Mouse (Mus musculus): ENCODE results near the gene Nav2. TPM values are rescaled to one million over a fixed set of nuclear protein-coding genes. Genes with fewer than 3 reads are reported as not detected.

The Nav2 gene
- polyA plus RNA-seq, 1 experiment: 51.7 TPM

DNA sequence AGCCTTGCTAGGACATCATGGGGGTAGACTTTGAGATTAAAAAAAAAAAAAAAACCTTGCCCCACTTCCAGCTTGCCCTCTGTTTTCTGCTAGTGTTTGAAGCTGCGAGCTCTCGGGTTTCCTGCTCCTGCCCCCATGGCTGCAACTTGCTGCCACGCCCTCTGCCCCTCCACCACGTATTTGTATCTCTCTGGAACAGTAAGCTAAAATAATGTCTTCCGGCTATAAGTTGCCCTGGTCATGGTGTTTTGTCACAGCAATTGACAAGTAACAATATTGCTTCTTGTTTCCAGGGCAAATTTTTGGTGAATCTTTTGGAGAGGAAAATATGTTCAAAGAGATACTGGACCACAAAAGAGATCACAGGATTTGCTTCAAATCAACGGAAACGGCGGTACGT lies 10.1 kb upstream of the Nav2 start:
- no peak overlapping the region for H3K9ac ChIP-seq (ENCODE audit: low read depth, poor library complexity, severe bottlenecking)
- no peaks in the 10 kb centered on the region for H3K9me3 ChIP-seq (replicated peaks; ENCODE audit: control insufficient read depth, insufficient read depth, low read length, poor library complexity, severe bottlenecking)
- no peaks in the 10 kb centered on the region for H3K4me1 ChIP-seq (ENCODE audit: control insufficient read depth, insufficient read depth, low read length)
- no peak for TF ChIP-seq CTCF (IDR thresholded peaks at IDR 0.05; ENCODE audit: low read depth, low read length)
- H3K27me3 ChIP-seq (ENCODE audit: control insufficient read depth, insufficient read depth, low read length, poor library complexity, severe bottlenecking): no peaks in the 10 kb centered on the region
- H3K36me3 ChIP-seq (ENCODE audit: control insufficient read depth, insufficient read depth, low read length, poor library complexity, severe bottlenecking): no peaks in the 10 kb centered on the region
- H3K27ac ChIP-seq (ENCODE audit: insufficient read depth, low read length): no peak overlapping the region
- no peak overlapping the region for H3K4me3 ChIP-seq (ENCODE audit: low read depth, low read length)

DNA sequence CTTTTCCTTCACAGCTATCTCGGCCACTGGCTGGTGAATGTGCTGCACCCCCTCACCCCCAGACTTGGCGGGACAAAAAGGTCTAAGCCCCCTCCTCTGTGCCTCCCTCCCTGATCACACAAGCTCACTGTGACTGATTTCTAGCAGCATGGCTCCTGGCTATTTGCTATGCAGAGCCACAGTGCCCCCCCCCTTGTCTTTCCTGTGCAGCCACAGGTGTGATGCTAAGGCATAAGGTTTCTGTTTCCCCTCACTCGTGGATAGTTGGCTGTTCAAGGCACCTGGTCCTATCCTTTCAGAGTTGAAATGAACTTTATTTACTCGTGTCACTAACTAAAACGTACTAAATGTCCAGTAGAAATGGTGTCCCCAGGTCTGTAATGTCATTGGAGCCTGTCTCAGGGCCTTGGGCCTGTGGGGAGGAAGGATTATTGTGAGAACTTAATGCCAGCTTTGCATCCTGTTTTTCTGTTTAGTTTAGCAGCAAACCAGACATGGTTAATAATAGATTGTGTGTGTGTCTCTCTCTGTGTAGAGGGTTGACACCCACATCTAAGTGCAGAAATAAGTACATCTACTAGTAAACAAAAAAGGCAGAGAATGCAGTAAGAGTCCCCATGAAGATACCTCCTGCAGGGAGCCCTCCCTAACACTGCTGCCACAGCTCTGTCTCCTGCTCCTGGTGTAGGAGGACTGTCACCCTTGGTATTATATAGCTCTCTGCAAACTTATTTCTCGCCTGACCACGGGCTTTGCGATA lies 7.9 kb upstream of the Nav2 start:
- H3K4me3 ChIP-seq (ENCODE audit: low read depth, low read length): no peak overlapping the region
- no peak for TF ChIP-seq POLR2A (IDR thresholded peaks at IDR 0.05; ENCODE audit: insufficient read depth, low read length)
- TF ChIP-seq EP300 (IDR thresholded peaks at IDR 0.05; ENCODE audit: insufficient read depth, low read depth, low read length): no peak
- TF ChIP-seq CTCF (IDR thresholded peaks at IDR 0.05; ENCODE audit: low read depth, low read length): no peak
- no peak overlapping the region for H3K27ac ChIP-seq (ENCODE audit: insufficient read depth, low read length)
- H3K9me3 ChIP-seq (replicated peaks; ENCODE audit: control insufficient read depth, insufficient read depth, low read length, poor library complexity, severe bottlenecking): no peaks in the 10 kb centered on the region
- H3K36me3 ChIP-seq (ENCODE audit: control insufficient read depth, insufficient read depth, low read length, poor library complexity, severe bottlenecking): no peaks in the 10 kb centered on the region
- H3K27me3 ChIP-seq (ENCODE audit: control insufficient read depth, insufficient read depth, low read length, poor library complexity, severe bottlenecking): no peaks in the 10 kb centered on the region
- H3K9ac ChIP-seq (ENCODE audit: low read depth, poor library complexity, severe bottlenecking): no peak overlapping the region
- H3K4me1 ChIP-seq (ENCODE audit: control insufficient read depth, insufficient read depth, low read length): no peaks in the 10 kb centered on the region

DNA sequence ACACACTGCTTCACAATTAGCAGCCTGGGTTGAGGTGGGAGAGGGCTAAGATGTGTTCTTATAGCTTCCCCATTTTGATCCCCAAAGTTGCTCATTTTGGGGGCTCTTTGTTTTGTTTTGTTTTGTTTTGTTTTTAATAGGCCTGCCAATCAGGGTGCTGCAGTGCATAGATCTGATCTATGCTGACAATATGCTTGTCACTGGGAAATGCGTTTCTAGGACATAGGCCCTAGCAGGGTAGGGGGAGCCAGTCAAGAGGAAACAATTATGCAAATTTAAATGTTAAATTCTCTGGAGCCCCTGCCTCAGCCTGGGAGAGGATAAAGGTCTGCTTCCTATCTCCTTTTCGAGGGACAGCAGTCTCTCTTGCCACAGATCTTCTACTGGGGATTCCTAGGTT lies 6.1 kb upstream of the Nav2 start:
- Histone ChIP-seq H3K36me3 (ENCODE audit: control insufficient read depth, insufficient read depth, low read length, poor library complexity, severe bottlenecking) (no peaks in the 10 kb centered on the region), H3K27me3 (ENCODE audit: control insufficient read depth, insufficient read depth, low read length, poor library complexity, severe bottlenecking) (no peaks in the 10 kb centered on the region), H3K4me3 (ENCODE audit: low read depth, low read length) (no peak overlapping the region), H3K4me1 (ENCODE audit: control insufficient read depth, insufficient read depth, low read length) (no peaks in the 10 kb centered on the region), H3K9me3 (replicated peaks; ENCODE audit: control insufficient read depth, insufficient read depth, low read length, poor library complexity, severe bottlenecking) (no peaks in the 10 kb centered on the region), H3K27ac (ENCODE audit: insufficient read depth, low read length) (no peak overlapping the region), H3K9ac (ENCODE audit: low read depth, poor library complexity, severe bottlenecking) (no peak overlapping the region)
- TF ChIP-seq EP300 (IDR thresholded peaks at IDR 0.05; ENCODE audit: insufficient read depth, low read depth, low read length) (no peak), POLR2A (IDR thresholded peaks at IDR 0.05; ENCODE audit: insufficient read depth, low read length) (no peak), CTCF (IDR thresholded peaks at IDR 0.05; ENCODE audit: low read depth, low read length) (no peak)

DNA sequence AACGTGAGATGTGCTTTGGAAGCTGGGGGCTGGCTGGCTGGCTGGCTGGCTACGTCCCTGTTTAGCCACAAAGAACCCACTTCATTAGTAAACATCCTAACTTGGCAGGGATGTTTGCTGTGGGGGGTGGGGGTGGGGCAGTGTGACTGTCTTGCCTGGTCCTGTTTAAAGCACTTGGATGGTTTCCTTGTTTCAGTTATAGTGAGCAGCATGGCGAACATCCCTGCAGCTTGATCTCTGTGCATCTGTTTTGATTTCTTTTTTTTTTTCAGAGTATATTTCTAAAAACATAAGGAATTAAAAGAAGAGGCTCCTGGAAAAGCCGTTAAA lies 791 bp downstream of the Nav2 start:
- no peak overlapping the region for H3K4me3 ChIP-seq (ENCODE audit: low read depth, low read length)
- H3K27me3 ChIP-seq (ENCODE audit: control insufficient read depth, insufficient read depth, low read length, poor library complexity, severe bottlenecking): no peaks in the 10 kb centered on the region
- TF ChIP-seq POLR2A (IDR thresholded peaks at IDR 0.05; ENCODE audit: insufficient read depth, low read length) (no peak), EP300 (IDR thresholded peaks at IDR 0.05; ENCODE audit: insufficient read depth, low read depth, low read length) (no peak), CTCF (IDR thresholded peaks at IDR 0.05; ENCODE audit: low read depth, low read length) (no peak)
- no peaks in the 10 kb centered on the region for H3K36me3 ChIP-seq (ENCODE audit: control insufficient read depth, insufficient read depth, low read length, poor library complexity, severe bottlenecking)
- no peaks in the 10 kb centered on the region for H3K9me3 ChIP-seq (replicated peaks; ENCODE audit: control insufficient read depth, insufficient read depth, low read length, poor library complexity, severe bottlenecking)
- H3K4me1 ChIP-seq (ENCODE audit: control insufficient read depth, insufficient read depth, low read length): no peaks in the 10 kb centered on the region
- H3K9ac ChIP-seq (ENCODE audit: low read depth, poor library complexity, severe bottlenecking): no peak overlapping the region
- H3K27ac ChIP-seq (ENCODE audit: insufficient read depth, low read length): no peak overlapping the region

DNA sequence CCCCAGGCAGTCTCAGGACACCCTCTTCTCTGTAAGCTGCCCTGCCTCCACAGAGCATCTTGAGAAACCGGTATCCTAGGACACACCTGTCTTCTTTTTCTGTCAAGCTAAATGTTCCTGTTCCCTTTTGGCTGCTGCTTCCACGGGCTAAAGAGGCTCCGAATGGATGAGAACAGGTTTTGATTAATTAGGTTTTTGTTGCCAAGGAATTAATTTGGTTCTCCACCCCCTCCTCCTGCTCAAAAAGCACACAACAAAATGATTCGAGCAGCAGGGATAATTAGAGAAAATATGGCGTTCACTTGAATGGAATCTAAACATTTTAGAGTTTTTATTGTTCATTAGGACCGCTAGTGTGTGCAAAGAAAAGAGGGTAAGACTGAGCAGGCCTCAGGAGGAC lies 1.8 kb downstream of the Nav2 start:
- H3K9ac ChIP-seq (ENCODE audit: low read depth, poor library complexity, severe bottlenecking): no peak overlapping the region
- H3K4me1 ChIP-seq (ENCODE audit: control insufficient read depth, insufficient read depth, low read length): no peaks in the 10 kb centered on the region
- H3K36me3 ChIP-seq (ENCODE audit: control insufficient read depth, insufficient read depth, low read length, poor library complexity, severe bottlenecking): no peaks in the 10 kb centered on the region
- no peaks in the 10 kb centered on the region for H3K9me3 ChIP-seq (replicated peaks; ENCODE audit: control insufficient read depth, insufficient read depth, low read length, poor library complexity, severe bottlenecking)
- no peak for TF ChIP-seq EP300 (IDR thresholded peaks at IDR 0.05; ENCODE audit: insufficient read depth, low read depth, low read length)
- TF ChIP-seq CTCF (IDR thresholded peaks at IDR 0.05; ENCODE audit: low read depth, low read length): no peak
- no peak for TF ChIP-seq POLR2A (IDR thresholded peaks at IDR 0.05; ENCODE audit: insufficient read depth, low read length)
- H3K4me3 ChIP-seq (ENCODE audit: low read depth, low read length): no peak overlapping the region
- no peak overlapping the region for H3K27ac ChIP-seq (ENCODE audit: insufficient read depth, low read length)
- no peaks in the 10 kb centered on the region for H3K27me3 ChIP-seq (ENCODE audit: control insufficient read depth, insufficient read depth, low read length, poor library complexity, severe bottlenecking)

DNA sequence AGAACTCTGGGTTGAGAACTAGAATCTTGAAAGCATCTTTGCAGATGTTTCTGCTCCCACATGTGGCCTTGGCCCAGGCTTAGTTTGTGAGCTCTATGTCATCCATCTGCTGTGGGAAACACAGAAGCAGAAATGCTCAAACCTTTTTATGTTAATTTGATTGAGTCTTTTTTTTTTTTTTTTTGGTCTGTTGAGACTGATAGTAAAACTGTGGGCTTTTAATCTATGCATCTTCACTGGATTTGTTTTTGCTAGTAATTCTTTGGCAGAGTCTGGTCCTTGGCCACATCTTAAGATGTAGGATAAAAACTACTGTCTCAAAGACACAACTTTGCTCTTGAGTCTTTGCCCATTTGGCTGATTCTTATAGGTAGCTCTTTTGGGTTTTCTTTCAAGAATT lies 2.6 kb downstream of the Nav2 start:
- no peaks in the 10 kb centered on the region for H3K9me3 ChIP-seq (replicated peaks; ENCODE audit: control insufficient read depth, insufficient read depth, low read length, poor library complexity, severe bottlenecking)
- no peak overlapping the region for H3K9ac ChIP-seq (ENCODE audit: low read depth, poor library complexity, severe bottlenecking)
- no peaks in the 10 kb centered on the region for H3K36me3 ChIP-seq (ENCODE audit: control insufficient read depth, insufficient read depth, low read length, poor library complexity, severe bottlenecking)
- no peak overlapping the region for H3K4me3 ChIP-seq (ENCODE audit: low read depth, low read length)
- peaks cover 2% of the 10 kb centered on the region for H3K4me1 ChIP-seq (ENCODE audit: control insufficient read depth, insufficient read depth, low read length)
- H3K27ac ChIP-seq (ENCODE audit: insufficient read depth, low read length): no peak overlapping the region
- TF ChIP-seq POLR2A (IDR thresholded peaks at IDR 0.05; ENCODE audit: insufficient read depth, low read length) (no peak), EP300 (IDR thresholded peaks at IDR 0.05; ENCODE audit: insufficient read depth, low read depth, low read length) (no peak), CTCF (IDR thresholded peaks at IDR 0.05; ENCODE audit: low read depth, low read length) (no peak)
- no peaks in the 10 kb centered on the region for H3K27me3 ChIP-seq (ENCODE audit: control insufficient read depth, insufficient read depth, low read length, poor library complexity, severe bottlenecking)

Measured in ES-Bruce4 (cell line).